Mouse (Mus musculus): ENCODE data around the gene Prtn3. TPM values are rescaled to one million over a fixed set of nuclear protein-coding genes. Genes with fewer than 3 reads are reported as not detected.

Gene Prtn3
- polyA plus RNA-seq, 1 experiment from 2014 or later = 52.4 TPM

- Histone ChIP-seq H3K27me3 (replicated peaks; ENCODE audit: control insufficient read depth, insufficient read depth, low read length) (no peaks in the 10 kb centered on the region), H3K4me2 (peak overlapping the region; percentile 98), H3K27ac (ENCODE audit: low read depth, low read length) (peak overlapping the region; percentile 100), H3K36me3 (ENCODE audit: control insufficient read depth, insufficient read depth, low read length) (peaks cover 26% of the 10 kb centered on the region), H3K4me1 (replicated peaks; ENCODE audit: control insufficient read depth, insufficient read depth, low read length) (peaks cover 53% of the 10 kb centered on the region), H3K9me3 (ENCODE audit: control insufficient read depth, low read length) (no peaks in the 10 kb centered on the region), H3K9ac (ENCODE audit: low read depth, low read length) (peak overlapping the region; percentile 93), H3K4me3 (ENCODE audit: low read depth, low read length) (peak overlapping the region; percentile 99)
- no peak; the same call in 1 of the 2 replicates for ATAC-seq (replicated peaks; ENCODE audit: low FRiP score)
- DNase-seq (ENCODE audit: low spot score) = peak; percentile 84
- WGBS = 1% methylated on average over 15 of the region's 15 CpGs
Observed at GRCm38 (mm10) chr10:79853392-79853791, 20.9 kb upstream of the Prtn3 start.

- Histone ChIP-seq H3K4me1 (replicated peaks; ENCODE audit: control insufficient read depth, insufficient read depth, low read length) (peaks cover 53% of the 10 kb centered on the region), H3K4me2 (peak within 1 kb of the TSS; percentile 99), H3K9ac (ENCODE audit: low read depth, low read length) (peak within 1 kb of the TSS; percentile 99), H3K4me3 (ENCODE audit: low read depth, low read length) (peak within 1 kb of the TSS; percentile 99), H3K27ac (ENCODE audit: low read depth, low read length) (peak within 1 kb of the TSS; percentile 100), H3K27me3 (replicated peaks; ENCODE audit: control insufficient read depth, insufficient read depth, low read length) (no peaks in the 10 kb centered on the region), H3K36me3 (ENCODE audit: control insufficient read depth, insufficient read depth, low read length) (peaks cover 28% of the 10 kb centered on the region), H3K9me3 (ENCODE audit: control insufficient read depth, low read length) (no peaks in the 10 kb centered on the region)
- under 1% methylated on average over 74 of the region's 75 CpGs for WGBS
- peak; percentile 99 for DNase-seq (ENCODE audit: low spot score)
- ATAC-seq (replicated peaks; ENCODE audit: low FRiP score) = peak; percentile 89
Observed at GRCm38 (mm10) chr10:79853860-79854795, 20.1 kb upstream of the Prtn3 start, which contains the start of gene Ptbp1. Gene Ptbp1 (plus strand): TSS chr10:79854427.

- H3K36me3 ChIP-seq (ENCODE audit: control insufficient read depth, insufficient read depth, low read length) = peaks cover 37% of the 10 kb centered on the region
- DNase-seq (ENCODE audit: low spot score) = peak; percentile 77
- WGBS = under 1% methylated on average over 83 of the region's 83 CpGs
Observed at GRCm38 (mm10) chr10:79854801-79855541, 19.3 kb upstream of the Prtn3 start.

GRCm38 (mm10) chr10:79855558-79856184, 18.6 kb upstream of the Prtn3 start:
- Histone ChIP-seq H3K9me3 (ENCODE audit: control insufficient read depth, low read length) (no peaks in the 10 kb centered on the region), H3K27me3 (replicated peaks; ENCODE audit: control insufficient read depth, insufficient read depth, low read length) (no peaks in the 10 kb centered on the region), H3K9ac (ENCODE audit: low read depth, low read length) (peak overlapping the region; percentile 99), H3K4me1 (replicated peaks; ENCODE audit: control insufficient read depth, insufficient read depth, low read length) (peaks cover 46% of the 10 kb centered on the region), H3K4me3 (ENCODE audit: low read depth, low read length) (peak overlapping the region; percentile 99), H3K27ac (ENCODE audit: low read depth, low read length) (peak overlapping the region; percentile 100), H3K36me3 (ENCODE audit: control insufficient read depth, insufficient read depth, low read length) (peaks cover 44% of the 10 kb centered on the region), H3K4me2 (peak overlapping the region; percentile 99)
- 2% methylated on average over 10 of the region's 10 CpGs for WGBS
- ATAC-seq (replicated peaks; ENCODE audit: low FRiP score) = no peak
- DNase-seq (ENCODE audit: low spot score) = no peak

More at GRCm38 (mm10) chr10:79854801-79855541, 19.3 kb upstream of the Prtn3 start:
- peak overlapping the region; percentile 99 for H3K4me2 ChIP-seq
- H3K4me3 ChIP-seq (ENCODE audit: low read depth, low read length) = peak overlapping the region; percentile 99
- peak; percentile 21 for ATAC-seq (replicated peaks; ENCODE audit: low FRiP score)
- no peaks in the 10 kb centered on the region for H3K27me3 ChIP-seq (replicated peaks; ENCODE audit: control insufficient read depth, insufficient read depth, low read length)
- peak overlapping the region; percentile 100 for H3K27ac ChIP-seq (ENCODE audit: low read depth, low read length)
- no peaks in the 10 kb centered on the region for H3K9me3 ChIP-seq (ENCODE audit: control insufficient read depth, low read length)
- peaks cover 53% of the 10 kb centered on the region for H3K4me1 ChIP-seq (replicated peaks; ENCODE audit: control insufficient read depth, insufficient read depth, low read length)
- peak overlapping the region; percentile 99 for H3K9ac ChIP-seq (ENCODE audit: low read depth, low read length)

- H3K27me3 ChIP-seq (replicated peaks; ENCODE audit: control insufficient read depth, insufficient read depth, low read length) = no peaks in the 10 kb centered on the region
- no peak for DNase-seq (ENCODE audit: low spot score)
- no peaks in the 10 kb centered on the region for H3K9me3 ChIP-seq (ENCODE audit: control insufficient read depth, low read length)
- peaks cover 50% of the 10 kb centered on the region for H3K36me3 ChIP-seq (ENCODE audit: control insufficient read depth, insufficient read depth, low read length)
- 45% methylated on average over 6 of the region's 6 CpGs for WGBS
- peak overlapping the region; percentile 99 for H3K9ac ChIP-seq (ENCODE audit: low read depth, low read length)
- peak overlapping the region; percentile 99 for H3K4me3 ChIP-seq (ENCODE audit: low read depth, low read length)
- H3K4me1 ChIP-seq (replicated peaks; ENCODE audit: control insufficient read depth, insufficient read depth, low read length) = peaks cover 42% of the 10 kb centered on the region
- H3K4me2 ChIP-seq = peak overlapping the region; percentile 99
- no peak for ATAC-seq (replicated peaks; ENCODE audit: low FRiP score)
- peak overlapping the region; percentile 100 for H3K27ac ChIP-seq (ENCODE audit: low read depth, low read length)
Observed at GRCm38 (mm10) chr10:79856280-79856679, 18.0 kb upstream of the Prtn3 start.

GRCm38 (mm10) chr10:79856704-79857451, 17.4 kb upstream of the Prtn3 start:
- Histone ChIP-seq H3K36me3 (ENCODE audit: control insufficient read depth, insufficient read depth, low read length) (peaks cover 55% of the 10 kb centered on the region), H3K9ac (ENCODE audit: low read depth, low read length) (peak overlapping the region; percentile 99), H3K4me2 (peak overlapping the region; percentile 99), H3K4me3 (ENCODE audit: low read depth, low read length) (peak overlapping the region; percentile 99), H3K27ac (ENCODE audit: low read depth, low read length) (peak overlapping the region; percentile 100), H3K27me3 (replicated peaks; ENCODE audit: control insufficient read depth, insufficient read depth, low read length) (no peaks in the 10 kb centered on the region), H3K9me3 (ENCODE audit: control insufficient read depth, low read length) (no peaks in the 10 kb centered on the region), H3K4me1 (replicated peaks; ENCODE audit: control insufficient read depth, insufficient read depth, low read length) (peaks cover 36% of the 10 kb centered on the region)
- DNase-seq (ENCODE audit: low spot score) (no peak), ATAC-seq (replicated peaks; ENCODE audit: low FRiP score) (no peak)
- 50% methylated on average over 7 of the region's 7 CpGs for WGBS

- Histone ChIP-seq H3K27ac (ENCODE audit: low read depth, low read length) (peak overlapping the region; percentile 100), H3K4me3 (ENCODE audit: low read depth, low read length) (peak overlapping the region; percentile 99), H3K9ac (ENCODE audit: low read depth, low read length) (peak overlapping the region; percentile 99), H3K27me3 (replicated peaks; ENCODE audit: control insufficient read depth, insufficient read depth, low read length) (no peaks in the 10 kb centered on the region), H3K4me2 (peak overlapping the region; percentile 99), H3K36me3 (ENCODE audit: control insufficient read depth, insufficient read depth, low read length) (peaks cover 61% of the 10 kb centered on the region), H3K9me3 (ENCODE audit: control insufficient read depth, low read length) (no peaks in the 10 kb centered on the region), H3K4me1 (replicated peaks; ENCODE audit: control insufficient read depth, insufficient read depth, low read length) (peaks cover 30% of the 10 kb centered on the region)
- no peak for DNase-seq (ENCODE audit: low spot score)
- 40% methylated on average over 4 of the region's 4 CpGs for WGBS
- ATAC-seq (replicated peaks; ENCODE audit: low FRiP score) = no peak
Observed at GRCm38 (mm10) chr10:79857452-79857811, 16.8 kb upstream of the Prtn3 start.

- Histone ChIP-seq H3K27ac (ENCODE audit: low read depth, low read length) (no peak overlapping the region), H3K4me1 (replicated peaks; ENCODE audit: control insufficient read depth, insufficient read depth, low read length) (peaks cover 26% of the 10 kb centered on the region), H3K9me3 (ENCODE audit: control insufficient read depth, low read length) (no peaks in the 10 kb centered on the region), H3K4me3 (ENCODE audit: low read depth, low read length) (peak overlapping the region; percentile 99), H3K4me2 (peak overlapping the region; percentile 99), H3K27me3 (replicated peaks; ENCODE audit: control insufficient read depth, insufficient read depth, low read length) (no peaks in the 10 kb centered on the region), H3K36me3 (ENCODE audit: control insufficient read depth, insufficient read depth, low read length) (peaks cover 65% of the 10 kb centered on the region), H3K9ac (ENCODE audit: low read depth, low read length) (peak overlapping the region; percentile 32; the same call in 1 of the 2 replicates)
- DNase-seq (ENCODE audit: low spot score) (no peak), ATAC-seq (replicated peaks; ENCODE audit: low FRiP score) (no peak)
- 86% methylated on average over 2 of the region's 2 CpGs for WGBS
Observed at GRCm38 (mm10) chr10:79857894-79858293, 16.4 kb upstream of the Prtn3 start.
